Mouse (Mus musculus) left cerebral cortex, adult 9 months (tissue): ENCODE data around the gene Mboat2.

Experiments used
- DNase-seq, 2 experiments: peaks; one replicate each; pipeline ENCODE4 v3.0.0; 2022; ENCODE audit warnings: low spot score in 2 of 2

Gene Mboat2

DNA sequence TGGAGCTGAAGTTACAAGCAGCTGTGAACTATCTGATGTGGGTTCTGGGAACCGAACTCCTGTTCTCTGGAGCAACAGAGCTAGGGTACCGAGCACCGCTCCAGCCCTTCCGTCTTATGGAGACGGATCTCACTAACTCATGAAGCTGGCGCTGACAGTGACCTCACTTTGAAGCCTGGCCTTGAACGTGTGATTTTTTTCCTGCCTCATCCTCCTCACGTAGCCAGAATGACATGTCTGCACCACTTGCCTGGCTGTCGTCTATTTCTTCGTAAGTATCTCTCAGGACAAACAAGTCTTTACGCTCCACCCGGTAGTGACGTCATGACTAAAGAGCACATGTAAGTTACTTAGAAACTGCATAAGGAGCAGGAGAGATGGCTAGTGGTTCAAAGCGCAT lies 116.4 kb downstream of the Mboat2 start:
- no peak for DNase-seq

- DNase-seq: peak in 1 of 2 experiments; percentile 44
These were observed 117.7 kb downstream of the Mboat2 start for GRCm38 (mm10) chr12:24948344-24948743.

GRCm38 (mm10) chr12:24950376-24951046 lies 119.8 kb downstream of the Mboat2 start:
- DNase-seq: no peak

DNA sequence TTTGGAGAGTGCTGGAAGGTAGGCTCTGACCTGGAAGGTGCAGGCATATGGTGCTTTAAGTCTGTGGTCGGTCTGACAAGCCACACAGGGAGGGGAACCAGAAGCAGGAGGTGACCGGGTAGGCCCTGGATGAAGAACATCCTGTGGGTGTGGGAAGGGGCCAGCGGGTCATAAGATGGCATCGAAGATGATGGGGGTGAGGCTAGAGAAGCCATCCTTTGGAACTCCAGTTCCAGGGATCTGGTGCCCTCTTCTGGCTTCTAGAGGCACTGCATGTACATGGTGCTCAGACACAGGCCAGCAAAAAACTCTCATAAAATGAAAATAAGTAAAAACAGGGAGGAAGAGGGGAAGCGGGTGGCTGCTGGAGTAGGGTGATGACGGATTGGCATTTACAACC lies 121.5 kb downstream of the Mboat2 start:
- DNase-seq: peak in 1 of 2 experiments; percentile 50

DNA sequence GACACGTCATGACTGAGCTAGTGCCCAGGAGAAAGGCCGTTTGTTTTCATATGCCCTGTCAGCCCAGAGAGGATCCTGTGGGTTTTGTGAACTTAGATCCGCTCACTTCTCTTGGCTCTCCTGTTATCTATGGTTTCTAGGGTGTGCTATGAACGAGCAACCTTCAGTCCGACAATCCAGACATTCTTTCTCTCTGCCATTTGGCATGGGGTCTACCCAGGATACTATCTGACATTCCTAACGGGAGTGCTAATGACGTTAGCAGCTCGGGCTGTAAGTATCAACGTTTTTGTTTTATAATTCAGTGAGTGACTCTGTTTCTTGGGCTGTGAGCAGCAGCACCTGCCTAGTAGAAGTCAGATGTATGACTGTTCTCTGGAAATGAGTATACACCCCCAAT lies 124.5 kb downstream of the Mboat2 start:
- DNase-seq: no peak

DNA sequence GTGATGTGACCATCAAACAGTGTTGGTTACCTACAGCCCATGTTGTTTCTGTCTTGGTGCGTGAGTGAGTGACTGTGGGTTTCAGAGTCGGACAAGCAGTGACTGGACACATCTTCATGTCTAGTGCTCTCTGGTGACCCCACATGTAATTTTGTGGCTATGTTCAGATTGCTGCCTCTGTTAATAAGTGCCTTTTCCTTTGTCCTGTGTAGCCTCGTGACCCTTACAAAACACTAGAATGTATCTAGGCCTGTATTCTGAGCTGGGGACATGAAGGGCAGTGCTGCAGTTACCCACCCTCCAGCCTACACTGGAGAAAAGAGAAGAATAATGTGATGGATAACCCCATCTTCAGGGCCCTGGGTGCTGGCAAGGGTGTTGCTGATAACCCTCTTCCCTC lies 127.8 kb downstream of the Mboat2 start:
- DNase-seq: no peak

DNA sequence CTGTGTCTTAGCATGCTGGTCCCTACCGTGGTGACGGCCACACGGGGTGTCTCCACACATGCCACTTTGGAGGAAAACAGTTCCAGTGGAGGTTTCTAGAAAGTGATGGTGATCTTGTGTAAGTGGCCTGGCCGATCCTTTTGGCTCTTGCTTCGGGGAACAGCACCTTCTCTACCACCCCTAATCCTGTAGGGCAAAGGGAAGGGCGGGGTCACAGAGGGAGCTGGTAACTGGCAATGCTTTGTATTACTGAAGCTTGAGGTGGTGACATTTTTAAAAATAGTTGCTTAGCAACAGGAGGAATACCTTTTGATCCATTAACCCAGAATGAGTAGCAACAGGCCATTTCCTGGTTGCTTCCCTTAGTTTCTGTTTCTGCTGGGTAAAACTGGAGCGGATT lies 131.1 kb downstream of the Mboat2 start:
- DNase-seq: no peak

GRCm38 (mm10) chr12:24962362-24962967 lies 131.8 kb downstream of the Mboat2 start:
- DNase-seq: no peak

DNA sequence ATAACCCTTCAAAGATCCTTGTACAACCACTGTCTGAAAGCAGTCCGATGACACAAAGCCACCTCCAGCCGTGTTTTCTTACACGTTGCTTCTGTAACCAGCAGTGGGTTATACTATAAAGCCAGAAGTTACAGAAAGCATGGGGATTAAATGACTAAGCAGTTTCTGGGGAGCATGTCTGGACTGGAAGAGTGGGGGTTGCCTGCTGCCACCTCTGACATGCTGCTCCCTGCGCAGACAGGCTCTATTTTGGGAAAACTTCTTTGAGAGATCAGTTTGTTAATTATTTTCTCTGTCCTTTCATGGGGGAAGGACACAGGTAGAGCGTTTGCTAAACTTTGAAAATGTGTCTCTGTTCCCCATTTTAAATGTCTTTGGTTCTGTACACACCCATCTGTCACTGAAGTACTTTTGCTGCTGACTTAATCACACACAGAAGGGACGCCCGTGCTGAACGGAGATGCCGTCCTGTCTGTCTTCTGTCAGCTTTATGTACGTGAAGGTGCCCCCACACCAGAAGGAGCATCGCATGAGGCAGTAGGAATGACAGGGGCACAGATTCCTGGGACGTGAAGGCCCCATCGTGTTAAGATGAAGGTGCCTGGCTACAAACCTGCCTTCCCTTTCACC lies 132.8 kb downstream of the Mboat2 start:
- DNase-seq: no peak

- DNase-seq: peak in 1 of 2 experiments; percentile 40
These were observed 134.7 kb downstream of the Mboat2 start for GRCm38 (mm10) chr12:24965406-24965805.

GRCm38 (mm10) chr12:24966046-24966445 lies 135.4 kb downstream of the Mboat2 start:
- no peak for DNase-seq

GRCm38 (mm10) chr12:24971490-24972200 lies 141.0 kb downstream of the Mboat2 start:
- DNase-seq: no peak

GRCm38 (mm10) chr12:24972371-24973350 lies 142.0 kb downstream of the Mboat2 start:
- no peak for DNase-seq

DNA sequence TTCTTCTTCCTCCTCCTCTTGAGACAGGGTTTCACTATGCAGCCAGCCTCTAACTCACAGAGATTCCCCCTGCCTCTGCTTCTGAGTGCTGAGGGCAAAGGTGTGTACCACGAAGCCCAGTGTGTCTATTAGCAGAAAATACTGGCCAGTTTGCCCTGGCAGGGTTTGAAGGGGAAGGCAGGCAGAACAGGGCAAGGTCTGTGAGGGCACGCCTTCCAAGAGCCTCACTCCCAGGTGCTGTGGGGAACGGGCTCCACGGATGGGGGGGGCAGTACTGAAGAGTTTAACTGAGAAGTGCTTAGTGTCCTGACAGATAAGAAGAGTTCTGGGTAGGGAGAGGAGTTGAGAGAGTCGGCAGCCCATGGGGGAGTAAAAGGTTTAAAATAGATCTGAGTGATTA lies 142.9 kb downstream of the Mboat2 start:
- no peak for DNase-seq

DNA sequence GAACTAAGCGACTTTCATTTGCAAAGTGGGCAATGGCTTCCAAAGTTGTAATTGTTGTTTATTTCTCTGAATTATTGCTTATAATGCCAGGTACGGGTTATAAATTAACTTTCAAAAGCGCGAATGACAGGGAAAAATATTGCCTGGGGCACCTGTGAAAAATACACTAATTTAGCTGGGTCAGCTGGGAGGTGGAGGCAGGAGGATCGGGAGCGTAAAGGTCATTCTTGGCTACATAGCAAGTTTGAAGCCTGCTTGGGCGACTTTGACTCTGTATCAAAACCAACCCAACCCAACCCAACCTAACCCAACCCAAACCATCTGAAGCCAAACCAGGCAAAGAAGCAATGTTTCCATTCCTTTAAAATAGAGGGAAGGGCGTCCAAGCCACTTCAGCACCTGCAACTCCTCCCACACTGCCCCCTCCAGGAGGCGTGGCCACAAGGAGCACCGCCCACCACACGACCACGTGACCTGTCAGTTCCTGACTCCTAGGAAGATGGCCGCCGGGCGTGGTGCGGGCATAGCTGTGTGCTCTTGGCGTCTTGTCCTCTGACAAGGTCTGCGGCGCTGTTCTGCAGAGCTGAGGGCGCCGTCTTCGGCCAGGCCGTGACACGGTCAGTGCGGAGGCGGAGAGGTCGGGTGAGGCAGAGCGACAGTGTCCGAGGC lies 143.9 kb downstream of the Mboat2 start, which contains the start of gene Kidins220:
Kidins220 (plus strand) TSS at position 480 of the 669 bp plus-strand sequence.
- DNase-seq: peak; percentile 83 to 94

DNA sequence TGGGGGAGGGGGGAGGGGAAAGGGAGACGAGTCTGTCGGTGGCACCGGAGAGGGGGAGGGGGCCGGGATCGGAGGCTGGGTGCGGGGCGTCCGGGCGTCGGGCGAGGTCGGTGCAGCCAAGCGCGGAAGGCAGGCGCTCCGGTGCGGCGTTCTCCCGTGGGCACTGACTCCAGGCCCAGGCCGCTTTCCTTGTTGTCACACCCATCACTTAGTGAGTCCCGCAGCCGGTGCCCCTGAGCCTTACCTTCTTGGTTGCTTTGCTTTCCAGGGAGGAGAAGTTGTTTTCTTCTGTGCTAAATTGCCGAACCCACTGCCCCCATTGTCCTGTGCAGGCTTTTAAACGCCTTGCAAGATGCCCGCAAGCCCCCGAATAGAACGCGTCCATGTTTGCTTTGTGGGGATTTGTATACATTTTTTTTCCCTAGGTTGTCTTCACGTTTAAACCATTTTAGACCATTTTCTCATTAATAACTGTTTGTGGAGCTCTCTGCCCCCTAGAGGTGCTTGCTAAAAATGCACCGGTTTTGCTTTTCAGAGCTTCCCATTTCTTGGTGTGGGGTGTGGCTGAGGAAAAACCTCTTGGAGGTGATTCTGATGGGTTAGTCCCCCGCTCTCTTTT lies 144.5 kb downstream of the Mboat2 start:
- peak; percentile 35 to 84 for DNase-seq

DNA sequence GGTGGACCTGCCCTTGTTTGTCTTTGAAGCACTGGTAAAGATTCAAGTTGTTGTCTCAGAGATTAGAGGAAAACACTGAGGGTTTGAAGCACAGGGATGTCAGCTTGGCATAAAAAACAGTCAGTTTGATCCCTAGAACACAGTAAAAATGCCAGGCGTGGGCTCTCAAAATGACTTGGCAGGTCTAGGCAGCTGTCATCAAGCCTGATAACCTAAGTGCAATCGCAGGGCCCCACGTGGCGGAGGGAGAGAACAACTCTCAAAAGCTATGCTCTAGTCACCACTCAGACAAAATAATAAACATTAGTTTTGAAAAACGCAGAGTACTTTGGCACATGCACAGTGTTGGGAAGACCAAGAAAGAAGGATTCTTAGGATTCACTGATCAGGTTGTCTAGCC lies 154.5 kb downstream of the Mboat2 start:
- no peak for DNase-seq

DNA sequence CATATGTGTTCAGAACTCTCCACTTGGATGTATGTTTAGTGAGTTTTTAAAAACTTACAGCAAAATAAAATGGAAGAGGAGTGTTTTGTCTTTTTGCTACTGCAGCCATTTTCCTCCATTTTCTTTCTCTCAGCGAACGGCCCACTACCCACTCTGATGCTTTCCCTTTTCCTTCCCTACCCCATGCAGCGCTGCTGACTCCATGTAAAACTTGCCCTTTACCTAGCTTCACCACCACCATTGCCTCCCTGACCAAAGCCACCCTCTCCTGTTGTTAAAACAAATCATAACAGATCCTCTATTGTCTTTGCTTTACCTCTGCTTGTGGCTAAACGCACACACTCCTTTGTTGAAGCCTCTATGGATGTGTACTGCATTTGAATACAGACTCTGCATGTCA lies 164.7 kb downstream of the Mboat2 start:
- no peak for DNase-seq

DNA sequence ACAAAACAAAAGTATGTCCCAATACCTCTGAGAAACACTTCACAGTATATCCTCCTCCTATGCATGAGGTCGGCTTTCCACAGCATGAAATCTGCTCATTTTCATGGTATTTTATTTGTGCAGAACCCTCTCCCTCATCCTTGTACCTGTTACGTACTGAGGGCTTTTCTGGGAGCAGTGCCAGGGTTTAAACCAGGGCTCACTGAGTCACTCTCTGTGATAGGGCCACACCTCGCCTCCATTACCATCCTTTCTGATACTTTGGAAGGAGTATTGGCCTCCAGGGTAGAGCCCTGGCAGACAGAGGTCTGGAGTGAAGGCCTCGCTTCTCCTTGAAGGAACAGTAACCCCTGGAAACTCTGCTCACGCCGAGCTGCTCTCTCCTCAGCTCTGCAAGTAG lies 174.7 kb downstream of the Mboat2 start:
- DNase-seq: no peak

- DNase-seq: no peak
These were observed 179.3 kb downstream of the Mboat2 start for GRCm38 (mm10) chr12:25009957-25010356.
